Mouse (Mus musculus) bone marrow, adult 2 months (tissue): ENCODE data around the gene Ppid. TPM values are rescaled to one million over a fixed set of nuclear protein-coding genes. Genes with fewer than 3 reads are reported as not detected.

Experiments
- H3K27ac ChIP-seq: fragments of 200-500 bp; 2 replicates; pipeline ENCODE4 v1.5.1; 2012; ENCODE audit warnings: low read depth, mild to moderate bottlenecking, control low read depth, inconsistent platforms, low read length; ENCODE audit not compliant: control insufficient read depth, poor library complexity, insufficient read depth
- H3K4me1 ChIP-seq: fragments of 200-500 bp; 2 replicates; pipeline ENCODE4 v1.6.1; 2011; ENCODE audit warnings: low read length; ENCODE audit not compliant: control insufficient read depth, insufficient read depth
- H3K4me3 ChIP-seq: fragments of 200-500 bp; replicated peaks from 2 replicates; pipeline ENCODE3; 2011; ENCODE audit warnings: mild to moderate bottlenecking, low read depth, low read length, control low read depth; ENCODE audit not compliant: control insufficient read depth
- CTCF ChIP-seq: fragments of 200-500 bp; IDR thresholded peaks from 2 replicates; pipeline ENCODE4 v1.5.1; 2011; ENCODE audit warnings: low read length, control low read depth; ENCODE audit not compliant: control insufficient read depth, insufficient read depth
- POLR2A ChIP-seq: fragments of 200-500 bp; IDR thresholded peaks from 2 replicates; pipeline ENCODE4 v1.6.1; 2011; ENCODE audit warnings: low read depth, mild to moderate bottlenecking, control low read depth, low read length, borderline replicate concordance; ENCODE audit not compliant: control insufficient read depth
- WGBS: fragments of 180-500 bp; shearing (Covaris S2); methylation state at CpG from one replicate; pipeline ENCODE4 v1.1.7; 2018; 5-methylcytosine and 5-hydroxymethylcytosine counted together
- polyA plus RNA-seq: library from polyadenylated mRNA; stranded (reverse); fragments of >200 nt; gene quantifications from 2 replicates; pipeline ENCODE4 v1.2.4, GENCODE M21; 2011; ENCODE audit warnings: low replicate concordance; ENCODE audit not compliant: missing spikeins, insufficient read depth, insufficient read length

Gene Ppid
- polyA plus RNA-seq, 1 experiment: 65.4 TPM

DNA sequence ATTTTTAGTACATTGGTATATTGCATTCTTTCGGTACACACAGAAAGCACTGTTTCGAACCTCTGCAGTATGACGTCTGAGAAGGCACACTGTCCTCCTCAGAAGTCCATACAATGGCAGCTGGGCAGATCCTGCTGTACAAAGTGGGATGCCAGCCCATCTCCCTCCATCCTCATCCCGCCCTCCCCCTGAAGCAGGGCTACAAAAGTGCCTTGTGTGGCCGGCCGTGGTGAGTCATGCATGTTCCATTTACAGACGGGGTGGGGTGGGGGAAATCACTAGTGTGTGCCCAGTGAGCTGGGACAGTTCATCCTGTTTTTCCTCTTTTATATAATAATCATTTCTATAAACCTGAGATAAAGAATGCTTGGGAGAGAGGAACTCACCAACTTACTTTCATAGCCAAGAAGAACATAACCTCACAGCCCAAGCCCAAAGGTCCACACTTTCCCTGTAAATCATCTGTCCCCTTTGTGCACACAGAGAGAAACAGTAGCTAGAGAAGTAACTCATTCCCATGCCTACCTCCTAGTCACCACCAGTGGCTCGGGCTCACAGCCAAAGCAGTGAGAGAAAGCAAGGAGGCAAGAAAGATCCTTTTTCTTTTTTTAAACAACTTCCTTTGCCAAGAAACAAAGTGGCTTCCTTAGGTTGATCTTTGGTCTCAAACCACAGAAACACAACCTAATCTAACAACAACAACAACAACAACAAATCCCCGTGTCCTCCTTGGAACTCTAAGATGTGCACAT, 31.9 kb upstream of the Ppid start:
- H3K27ac ChIP-seq: no peak overlapping the region

DNA sequence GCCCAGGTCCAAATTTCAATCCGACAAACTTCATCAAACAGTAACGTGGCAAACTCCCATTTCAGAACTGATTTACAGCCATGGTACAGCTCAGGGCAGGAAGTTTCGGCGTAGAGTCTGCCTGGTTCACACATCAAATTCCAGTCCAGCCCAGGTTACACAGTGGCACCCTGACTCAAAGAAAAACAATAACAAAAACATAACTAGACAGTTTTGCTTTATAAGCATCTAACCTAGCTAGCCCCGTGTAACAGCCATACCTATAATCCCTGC, 31.4 kb upstream of the Ppid start:
- peaks cover 2% of the 10 kb centered on the region; the same call in 1 of the 2 replicates for H3K4me1 ChIP-seq
- WGBS: 40% methylated on average over 5 of the region's 5 CpGs
- no peak overlapping the region for H3K27ac ChIP-seq
- no peak for TF ChIP-seq CTCF
- no peak for TF ChIP-seq POLR2A
- H3K4me3 ChIP-seq: no peak overlapping the region

More for the DNA sequence above, 31.9 kb upstream of the Ppid start:
- WGBS: 54% methylated on average over 9 of the region's 9 CpGs
- TF ChIP-seq CTCF (no peak), POLR2A (no peak)
- Histone ChIP-seq H3K4me3 (no peak overlapping the region), H3K4me1 (peaks cover 2% of the 10 kb centered on the region; the same call in 1 of the 2 replicates)

DNA sequence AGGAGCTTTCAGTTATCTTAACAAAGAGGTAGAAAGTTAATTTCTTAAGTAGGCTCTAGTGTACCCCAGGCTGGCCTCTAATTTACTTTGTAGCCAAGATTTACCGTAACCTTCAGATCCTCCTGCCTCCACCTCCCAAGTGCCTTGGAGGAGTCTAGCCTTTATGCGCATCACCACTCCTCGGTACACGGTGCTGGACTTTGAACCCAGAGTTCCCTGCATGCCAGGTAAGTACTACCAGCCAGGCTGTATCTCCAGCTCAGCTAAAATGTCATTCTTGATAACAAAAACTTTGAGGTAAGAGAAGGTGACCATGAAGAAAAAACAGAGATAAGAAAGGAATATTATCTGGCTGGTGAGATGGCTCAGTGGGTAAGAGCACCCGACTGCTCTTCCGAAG, 30.6 kb upstream of the Ppid start:
- Histone ChIP-seq H3K27ac (no peak overlapping the region), H3K4me1 (peaks cover 2% of the 10 kb centered on the region; the same call in 1 of the 2 replicates), H3K4me3 (no peak overlapping the region)
- WGBS: 91% methylated on average over 6 of the region's 6 CpGs
- TF ChIP-seq POLR2A: no peak
- no peak for TF ChIP-seq CTCF

DNA sequence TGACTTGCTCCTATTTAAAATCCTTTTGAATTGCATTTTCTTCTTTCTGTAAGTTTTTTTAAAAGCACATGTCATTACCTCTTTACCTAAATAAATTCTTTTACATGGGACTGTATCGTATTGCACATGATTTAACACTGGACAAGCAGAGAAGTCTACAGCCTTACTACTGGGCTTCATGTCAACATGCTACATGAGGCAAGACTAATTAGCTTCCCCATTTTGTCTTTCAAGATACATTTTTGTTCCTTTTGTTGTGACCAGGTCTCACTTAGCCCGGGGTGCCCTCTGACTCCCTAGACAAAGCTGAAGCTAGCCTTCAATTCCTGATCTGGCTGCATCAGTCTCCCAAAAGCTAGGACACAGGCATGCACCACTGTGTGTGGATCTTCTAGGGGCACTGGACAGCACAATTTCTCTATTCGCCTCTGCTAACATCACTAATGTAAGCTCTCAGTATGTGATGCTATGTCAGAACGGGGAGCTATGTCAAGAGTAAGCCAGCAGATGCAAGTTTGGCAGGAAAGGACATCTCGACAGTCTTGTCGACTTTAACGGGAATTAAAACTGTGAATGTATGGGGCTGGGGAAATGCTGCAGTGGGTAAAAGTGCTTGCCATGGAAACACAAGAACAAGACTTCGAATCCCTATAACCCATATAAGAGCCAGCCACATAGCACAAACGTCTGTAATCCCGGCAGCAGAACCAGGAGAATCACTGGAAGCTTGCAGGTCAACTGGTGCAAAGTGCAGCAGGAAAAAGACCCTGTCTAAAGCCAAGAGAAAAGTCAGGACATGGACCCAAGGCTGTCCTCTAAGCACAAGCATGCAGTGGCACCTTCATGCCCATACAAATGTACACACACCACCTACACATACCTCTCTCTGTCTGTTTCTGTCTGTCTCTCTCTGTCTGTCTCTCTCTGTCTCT, 29.1 kb upstream of the Ppid start:
- Histone ChIP-seq H3K4me1 (peaks cover 3% of the 10 kb centered on the region; the same call in 1 of the 2 replicates), H3K4me3 (no peak overlapping the region), H3K27ac (no peak overlapping the region)
- WGBS: 73% methylated on average over 10 of the region's 10 CpGs
- no peak for TF ChIP-seq POLR2A
- no peak for TF ChIP-seq CTCF

DNA sequence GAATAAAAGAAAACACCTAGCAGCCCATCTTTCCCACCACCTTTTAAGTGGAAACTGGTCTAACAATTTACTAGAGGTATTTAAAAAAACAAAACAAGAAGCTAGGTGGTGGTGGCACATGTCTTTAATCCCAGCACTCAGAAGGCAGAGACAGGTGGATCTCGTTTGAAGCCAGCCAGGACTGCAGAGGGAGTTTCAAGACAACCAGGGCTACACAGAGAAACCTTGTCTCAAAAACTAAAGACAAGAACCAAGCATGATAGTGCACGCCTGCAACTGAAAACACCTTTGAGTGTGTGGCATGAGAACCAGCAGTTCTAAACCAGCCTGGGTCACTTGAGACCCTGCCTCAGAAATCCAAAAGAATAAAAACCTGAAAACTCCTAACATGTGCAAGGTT, 27.6 kb upstream of the Ppid start:
- TF ChIP-seq CTCF (no peak), POLR2A (no peak)
- Histone ChIP-seq H3K27ac (no peak overlapping the region), H3K4me3 (no peak overlapping the region), H3K4me1 (peaks cover 3% of the 10 kb centered on the region; the same call in 1 of the 2 replicates)
- WGBS: 80% methylated on average over 2 of the region's 2 CpGs

DNA sequence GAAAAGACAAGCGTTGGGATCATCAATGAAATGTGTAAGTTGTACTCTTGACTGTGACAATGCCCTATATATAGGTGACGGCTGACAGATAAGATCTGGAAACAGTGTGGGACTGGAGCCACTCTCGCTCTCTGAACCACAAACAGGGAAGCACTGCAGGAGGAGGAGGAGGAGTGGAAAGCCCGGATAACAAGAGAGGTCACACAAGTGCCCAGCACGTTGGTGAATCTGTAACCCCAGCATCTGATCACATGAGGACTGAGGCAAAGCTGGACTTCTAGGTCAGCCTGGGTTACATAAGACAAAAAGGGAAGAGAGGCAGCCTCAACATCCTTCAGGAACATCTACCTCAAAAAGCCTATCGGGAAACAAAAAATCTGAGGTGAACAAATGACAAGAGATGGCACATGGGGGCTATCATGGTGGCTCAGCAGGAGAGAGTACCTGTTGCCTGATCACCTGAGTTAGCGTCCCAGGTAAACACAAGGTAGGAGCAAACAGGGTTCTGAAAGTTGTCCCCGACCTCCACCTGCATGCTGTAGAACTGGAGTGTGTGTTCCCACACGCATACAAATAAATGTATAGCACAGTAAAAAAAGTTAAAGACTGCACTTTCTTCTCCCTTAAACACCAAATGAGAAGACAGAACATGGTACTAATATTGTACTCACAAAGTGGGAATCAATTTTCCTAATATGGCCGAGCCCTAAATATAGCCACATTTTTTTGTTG, 26.1 kb upstream of the Ppid start:
- Histone ChIP-seq H3K4me3 (no peak overlapping the region), H3K4me1 (peaks cover 3% of the 10 kb centered on the region; the same call in 1 of the 2 replicates), H3K27ac (no peak overlapping the region)
- TF ChIP-seq CTCF (no peak), POLR2A (no peak)
- 72% methylated on average over 10 of the region's 10 CpGs for WGBS

DNA sequence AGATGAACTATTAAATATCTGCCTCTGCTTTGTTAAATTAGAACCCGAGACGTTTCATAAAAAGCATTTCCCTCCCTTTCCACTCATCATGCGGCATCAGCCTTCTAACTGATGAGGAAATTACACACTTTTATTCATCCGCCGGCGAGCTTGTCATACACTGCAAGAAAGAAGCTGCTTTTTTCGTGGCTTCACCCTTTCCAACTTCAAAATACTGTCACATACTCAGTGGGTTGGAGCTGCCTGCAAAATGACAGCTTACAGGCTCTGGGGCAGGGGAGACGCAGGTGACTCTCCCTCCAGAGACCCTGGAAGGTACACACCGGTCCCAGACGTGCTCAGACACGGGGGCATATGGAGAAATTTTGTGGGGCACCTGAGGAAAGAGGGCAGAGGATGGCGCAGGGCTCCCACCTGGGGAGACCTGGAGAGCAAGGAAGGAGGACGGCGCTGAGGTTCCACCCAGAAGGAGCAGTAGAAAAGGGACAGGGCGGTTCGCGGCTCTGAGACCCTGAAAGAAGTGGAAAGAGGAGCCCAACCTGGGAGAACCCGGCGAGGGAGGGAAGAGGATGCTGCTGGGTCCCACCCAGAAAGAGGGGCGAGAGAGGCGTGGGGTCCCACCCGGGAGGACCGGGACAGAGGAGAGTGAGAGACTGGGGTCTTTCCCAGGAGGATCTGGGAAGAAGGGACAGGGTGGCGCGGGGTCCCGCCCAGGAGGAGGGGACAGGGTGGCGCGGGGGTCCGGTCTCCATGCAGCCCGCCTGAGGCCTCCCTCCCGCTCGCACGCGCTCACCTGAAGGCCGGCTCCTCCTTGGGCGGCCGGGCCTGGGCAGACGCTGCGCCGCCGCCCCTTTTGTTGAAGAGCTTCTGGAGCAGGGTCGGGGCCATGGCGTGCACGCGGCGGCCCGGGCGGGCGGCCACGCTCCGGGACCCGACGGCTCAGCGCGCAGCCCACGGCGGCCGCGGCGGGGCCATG, 24.1 kb upstream of the Ppid start:
- Histone ChIP-seq H3K27ac (peak overlapping the region; percentile 80), H3K4me1 (peaks cover 2% of the 10 kb centered on the region; the same call in 1 of the 2 replicates), H3K4me3 (peak overlapping the region; percentile 95)
- 6% methylated on average over 60 of the region's 60 CpGs for WGBS
- TF ChIP-seq CTCF (no peak), POLR2A (no peak)
